Mouse (Mus musculus) limb, embryonic 14.5 days (tissue): ENCODE measurements around the gene Gm16381. TPM values are rescaled to one million over a fixed set of nuclear protein-coding genes. Genes with fewer than 3 reads are reported as not detected.
"Not testable (repeated sequence)": the region's sequence is repeated elsewhere in the genome, so short reads cannot be mapped to it uniquely, and the experiment has no call there.

Experiments
- ATAC-seq: fragments of 200-750 bp; cut with Nextera tagmentation; 2 replicates; pipeline ENCODE4 v1.8.0; 2017; ENCODE audit warnings: low read depth, moderate number of reproducible peaks, moderate TSS enrichment; ENCODE audit not compliant: low FRiP score
- DNase-seq: peaks from one replicate; pipeline ENCODE4 v3.0.0-alpha.2; 2015; ENCODE audit warnings: low spot score
- H3K27ac ChIP-seq: fragments of 300-500 bp; sonication (generic); replicated peaks from 2 replicates; pipeline ENCODE4 v1.5.1; 2014; ENCODE audit warnings: low read depth, mild to moderate bottlenecking, low read length, moderate library complexity, mixed read lengths
- H3K27me3 ChIP-seq: fragments of 300-500 bp; sonication (generic); 2 replicates; pipeline ENCODE4 v1.6.1; 2014; ENCODE audit warnings: low read length, mixed read lengths; ENCODE audit not compliant: control insufficient read depth, insufficient read depth
- H3K36me3 ChIP-seq: fragments of 300-500 bp; sonication (generic); 2 replicates; pipeline ENCODE4 v1.6.1; 2014; ENCODE audit warnings: mild to moderate bottlenecking, low read length, moderate library complexity, mixed read lengths; ENCODE audit not compliant: control insufficient read depth, insufficient read depth
- H3K4me1 ChIP-seq: fragments of 300-500 bp; sonication (generic); 2 replicates; pipeline ENCODE4 v1.6.1; 2014; ENCODE audit warnings: antibody characterized with exemption, low read length, mixed read lengths; ENCODE audit not compliant: control insufficient read depth, insufficient read depth
- H3K4me2 ChIP-seq: fragments of 300-500 bp; sonication (generic); replicated peaks from 2 replicates; pipeline ENCODE4 v1.6.1; 2014; ENCODE audit warnings: low read depth, mild to moderate bottlenecking, low read length, moderate library complexity; ENCODE audit not compliant: severe bottlenecking
- H3K4me3 ChIP-seq: fragments of 300-500 bp; sonication (generic); replicated peaks from 2 replicates; pipeline ENCODE4 v1.5.1; 2014; ENCODE audit warnings: low read length
- H3K9ac ChIP-seq: fragments of 300-500 bp; sonication (generic); 2 replicates; pipeline ENCODE4 v1.6.1; 2014; ENCODE audit warnings: mild to moderate bottlenecking, low read depth, low read length, moderate library complexity; ENCODE audit not compliant: severe bottlenecking
- H3K9me3 ChIP-seq: fragments of 300-500 bp; sonication (generic); 2 replicates; pipeline ENCODE4 v1.6.1; 2016; ENCODE audit warnings: low read length; ENCODE audit not compliant: control insufficient read depth
- WGBS: fragments of 180-500 bp; shearing (Covaris S2); extraction: QIAGEN DNeasy Blood & Tissue Kit; methylation state at CpG from one replicate; pipeline ENCODE4 v1.1.7; 2014; 5-methylcytosine and 5-hydroxymethylcytosine counted together
- polyA plus RNA-seq, 2 experiments: library from polyadenylated mRNA; depleted of rRNA in 1 of 2; stranded (reverse) in 1 of 2; unstranded in 1 of 2; fragments of >200 nt; fragmentation: Nextera tagmentation in 1 of 2; extraction: Ambion mirVana in 1 of 2; gene quantifications; 2 replicates each; pipeline versions ENCODE4 v1.2.1 to v1.2.3; 2012 to 2014

Gm16381 gene
- polyA plus RNA-seq (2012; rRNA removed), result not detected in 2 replicates
- not detected in 2 replicates for polyA plus RNA-seq (2014; fragmentation: Nextera tagmentation; extraction: Ambion mirVana)

- H3K4me2 ChIP-seq, H3K4me3 ChIP-seq, H3K27ac ChIP-seq, H3K9ac ChIP-seq, H3K4me1 ChIP-seq, ATAC-seq, DNase-seq, H3K36me3 ChIP-seq, H3K27me3 ChIP-seq, H3K9me3 ChIP-seq: not testable (repeated sequence)
- WGBS, result 80% methylated on average over 1 of the region's 2 CpGs
Measured at GRCm38 (mm10) chr12:87644520-87644919, at the start of gene Gm16381. Gene Gm16381 (minus strand): TSS chr12:87644620.

- not testable (repeated sequence) for H3K36me3 ChIP-seq, DNase-seq, H3K27ac ChIP-seq, H3K4me1 ChIP-seq, H3K27me3 ChIP-seq, H3K4me3 ChIP-seq, H3K9ac ChIP-seq, ATAC-seq, H3K9me3 ChIP-seq, H3K4me2 ChIP-seq
- WGBS, result 84% methylated on average over 2 of the region's 4 CpGs
Measured at GRCm38 (mm10) chr12:87652916-87653703, 8.7 kb upstream of the Gm16381 start.

- H3K9ac ChIP-seq, ATAC-seq: not testable (repeated sequence)
- 93% methylated on average over 4 of the region's 7 CpGs for WGBS
Measured at GRCm38 (mm10) chr12:87618569-87618968, 25.9 kb downstream of the Gm16381 start, which contains the start of gene Gm4027. Gene Gm4027 (plus strand): TSS chr12:87618869.

GRCm38 (mm10) chr12:87602388-87602787, 42.0 kb downstream of the Gm16381 start, which contains the start of gene Oog1:
Gene Oog1 (plus strand): TSS chr12:87602688.
- H3K9me3 ChIP-seq, H3K36me3 ChIP-seq, H3K27ac ChIP-seq, H3K4me3 ChIP-seq, H3K4me2 ChIP-seq, H3K9ac ChIP-seq, DNase-seq, H3K4me1 ChIP-seq, ATAC-seq, H3K27me3 ChIP-seq: not testable (repeated sequence)
- 93% methylated on average over 1 of the region's 2 CpGs for WGBS

More at GRCm38 (mm10) chr12:87618569-87618968, 25.9 kb downstream of the Gm16381 start, which contains the start of gene Gm4027:
- not testable (repeated sequence) for DNase-seq, H3K27ac ChIP-seq, H3K4me3 ChIP-seq, H3K9me3 ChIP-seq, H3K27me3 ChIP-seq, H3K4me1 ChIP-seq, H3K36me3 ChIP-seq, H3K4me2 ChIP-seq

- H3K27me3 ChIP-seq, H3K4me1 ChIP-seq, H3K27ac ChIP-seq, ATAC-seq, H3K9me3 ChIP-seq, H3K9ac ChIP-seq, DNase-seq, H3K36me3 ChIP-seq, H3K4me3 ChIP-seq, H3K4me2 ChIP-seq: not testable (repeated sequence)
- WGBS, result 2% methylated on average over 2 of the region's 2 CpGs
Measured at GRCm38 (mm10) chr12:87601388-87601787, 43.0 kb downstream of the Gm16381 start.

Other genes with a start within 250 kb of the Gm16381 start
- gene Slirp, start 200.7 kb downstream of the Gm16381 start, polyA plus RNA-seq (2012; rRNA removed), result 62.4 and 83.4 TPM in 2 replicates
- gene Slirp, start 200.7 kb downstream of the Gm16381 start, polyA plus RNA-seq (2014; fragmentation: Nextera tagmentation; extraction: Ambion mirVana), result 292 and 314 TPM in 2 replicates
- gene Alkbh1, start 200.6 kb downstream of the Gm16381 start, polyA plus RNA-seq (2012; rRNA removed), result 60.2 and 62.2 TPM in 2 replicates
- 48.3 and 59.0 TPM in 2 replicates for gene Alkbh1, start 200.6 kb downstream of the Gm16381 start, polyA plus RNA-seq (2014; fragmentation: Nextera tagmentation; extraction: Ambion mirVana)
- 30.8 and 45.3 TPM in 2 replicates for gene Snw1, start 172.3 kb downstream of the Gm16381 start, polyA plus RNA-seq (2012; rRNA removed)
- 125 and 134 TPM in 2 replicates for gene Snw1, start 172.3 kb downstream of the Gm16381 start, polyA plus RNA-seq (2014; fragmentation: Nextera tagmentation; extraction: Ambion mirVana)
- not detected in 2 replicates for gene Gm5788, start 149.9 kb downstream of the Gm16381 start, polyA plus RNA-seq (2012; rRNA removed)
- gene Gm5788, start 149.9 kb downstream of the Gm16381 start, polyA plus RNA-seq (2014; fragmentation: Nextera tagmentation; extraction: Ambion mirVana), result not detected in 2 replicates
- gene Gm8300, start 130.3 kb downstream of the Gm16381 start, polyA plus RNA-seq (2012; rRNA removed), result not detected in 2 replicates
- not detected in 2 replicates for gene Gm8300, start 130.3 kb downstream of the Gm16381 start, polyA plus RNA-seq (2014; fragmentation: Nextera tagmentation; extraction: Ambion mirVana)
- not detected in 2 replicates for gene Oog1, start 41.9 kb downstream of the Gm16381 start, polyA plus RNA-seq (2012; rRNA removed)
- not detected in 2 replicates for gene Oog1, start 41.9 kb downstream of the Gm16381 start, polyA plus RNA-seq (2014; fragmentation: Nextera tagmentation; extraction: Ambion mirVana)
- not detected in 2 replicates for gene Gm4027, start 25.8 kb downstream of the Gm16381 start, polyA plus RNA-seq (2012; rRNA removed)
- not detected in 2 replicates for gene Gm4027, start 25.8 kb downstream of the Gm16381 start, polyA plus RNA-seq (2014; fragmentation: Nextera tagmentation; extraction: Ambion mirVana)
- not detected in 2 replicates for gene Gm21319, start 131.1 kb upstream of the Gm16381 start, polyA plus RNA-seq (2012; rRNA removed)
- not detected in 2 replicates for gene Gm21319, start 131.1 kb upstream of the Gm16381 start, polyA plus RNA-seq (2014; fragmentation: Nextera tagmentation; extraction: Ambion mirVana)
- gene Gm21936, start 150.9 kb upstream of the Gm16381 start, polyA plus RNA-seq (2012; rRNA removed), result not detected in 2 replicates
- gene Gm21936, start 150.9 kb upstream of the Gm16381 start, polyA plus RNA-seq (2014; fragmentation: Nextera tagmentation; extraction: Ambion mirVana), result not detected in 2 replicates
- gene BB287469, start 172.0 kb upstream of the Gm16381 start, polyA plus RNA-seq (2012; rRNA removed), result not detected in 2 replicates
- gene BB287469, start 172.0 kb upstream of the Gm16381 start, polyA plus RNA-seq (2014; fragmentation: Nextera tagmentation; extraction: Ambion mirVana), result not detected in 2 replicates
- not detected in 2 replicates for gene Gm2001, start 197.7 kb upstream of the Gm16381 start, polyA plus RNA-seq (2012; rRNA removed)
- not detected in 2 replicates for gene Gm2001, start 197.7 kb upstream of the Gm16381 start, polyA plus RNA-seq (2014; fragmentation: Nextera tagmentation; extraction: Ambion mirVana)
- not detected in 2 replicates for gene Gm2016, start 229.5 kb upstream of the Gm16381 start, polyA plus RNA-seq (2012; rRNA removed)
- not detected in 2 replicates for gene Gm2016, start 229.5 kb upstream of the Gm16381 start, polyA plus RNA-seq (2014; fragmentation: Nextera tagmentation; extraction: Ambion mirVana)